Mouse (Mus musculus) heart, postnatal 0 days (tissue): ENCODE data around the gene Otulin.
A peak's percentile ranks its signal among the peaks of the same experiment; 100 is the strongest.

Source experiments
- CTCF ChIP-seq: IDR thresholded peaks from 2 replicates; pipeline ENCODE4 v1.5.1; 2016; ENCODE audit warnings: antibody characterized with exemption, control low read depth, low read depth
- EP300 ChIP-seq: IDR thresholded peaks from 2 replicates; pipeline ENCODE4 v1.6.1; 2016; ENCODE audit warnings: antibody characterized with exemption, low read depth

DNA sequence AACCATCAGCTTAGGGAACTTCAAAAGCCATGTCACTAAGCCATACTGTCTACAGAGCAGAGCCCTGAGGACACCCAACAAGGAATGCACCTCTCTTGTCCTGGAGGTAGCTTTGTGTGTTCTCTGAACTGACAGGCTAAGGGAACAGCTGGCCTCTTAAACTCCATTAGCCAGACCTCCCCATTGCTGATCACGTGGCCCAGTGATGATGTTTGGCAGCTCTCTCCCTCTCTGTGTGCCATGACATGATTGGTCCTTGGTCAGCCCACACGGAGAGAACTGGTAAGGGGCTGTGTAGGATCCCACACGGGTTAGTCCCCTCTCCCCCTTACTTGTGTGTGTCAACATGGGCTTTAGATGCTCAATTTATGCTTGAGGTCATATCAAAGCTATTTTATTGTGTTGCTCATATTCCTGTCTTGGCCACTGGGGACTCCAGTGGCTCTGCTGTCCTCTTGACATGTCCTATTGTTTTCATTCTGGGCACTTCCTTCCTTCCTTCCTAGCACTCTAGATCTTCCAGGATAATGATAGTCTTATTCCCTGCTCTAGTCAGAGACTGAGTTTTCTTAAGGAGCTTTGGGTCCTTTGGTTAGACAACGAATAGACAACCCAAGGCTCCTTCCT, 44.9 kb downstream of the Otulin start:
- peak; percentile 17; the same call in 1 of the 2 replicates for TF ChIP-seq CTCF
- no peak for TF ChIP-seq EP300
